Mouse (Mus musculus) myocyte (in vitro differentiated cells): ENCODE results near the gene Pnmal1.

Experiments
- POLR2A ChIP-seq: IDR thresholded peaks from one replicate; pipeline ENCODE4 v1.6.1; 2011; ENCODE audit warnings: low read depth, mild to moderate bottlenecking, control low read depth, moderate library complexity; ENCODE audit not compliant: insufficient read length
- POLR2AphosphoS2 ChIP-seq: IDR thresholded peaks from one replicate; pipeline ENCODE4 v1.6.1; 2011; ENCODE audit warnings: low read depth, control low read depth; ENCODE audit not compliant: insufficient read length
- TCF12 ChIP-seq: IDR thresholded peaks from one replicate; pipeline ENCODE4 v1.6.1; 2011; ENCODE audit warnings: mild to moderate bottlenecking, control low read depth; ENCODE audit not compliant: poor library complexity, insufficient read depth, severe bottlenecking
- USF1 ChIP-seq: IDR thresholded peaks from one replicate; pipeline ENCODE4 v1.6.1; 2011; ENCODE audit warnings: low read depth, mild to moderate bottlenecking, control low read depth, moderate library complexity

DNA sequence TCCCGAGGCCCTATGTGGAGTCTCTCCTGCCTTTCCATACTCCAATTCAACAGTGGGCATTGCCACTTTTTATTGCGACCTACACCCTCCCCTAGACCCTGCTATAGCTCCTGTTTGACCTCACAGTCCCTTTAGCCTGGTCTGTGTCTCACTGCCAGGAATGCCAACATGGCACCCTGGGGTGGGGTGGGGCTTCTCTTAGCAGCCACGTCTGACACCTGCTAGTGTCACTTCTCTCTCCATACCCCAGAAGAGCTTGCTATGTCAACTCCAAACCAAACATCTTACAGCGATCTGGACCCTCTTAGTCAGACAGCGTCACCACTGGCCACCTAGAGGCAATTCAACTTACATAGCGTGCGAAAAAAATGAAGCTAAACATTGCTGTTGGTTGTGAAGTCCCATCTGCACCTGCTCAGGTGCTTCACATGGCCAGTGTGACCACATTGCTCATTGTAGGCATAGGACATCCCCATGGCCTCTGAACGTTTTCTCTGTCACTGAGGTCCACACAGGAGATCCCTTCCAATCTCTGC, 10.5 kb upstream of the Pnmal1 start:
- TF ChIP-seq POLR2AphosphoS2: no peak
- no peak for TF ChIP-seq USF1
- TF ChIP-seq POLR2A: no peak
- no peak for TF ChIP-seq TCF12
